Mouse (Mus musculus): ENCODE data around the gene Mapkapk3. TPM values are rescaled to one million over a fixed set of nuclear protein-coding genes. Genes with fewer than 3 reads are reported as not detected.
A peak's percentile ranks its signal among the peaks of the same experiment; 100 is the strongest.

Gene Mapkapk3
- total and polyA plus RNA-seq, 3 experiments = 42.3 to 49.9 TPM; not detected in 1

- peaks cover 13 to 28% of the 10 kb centered on the region in 2 experiments for H3K4me1 ChIP-seq (ENCODE audit: control insufficient read depth in 1 of 2, insufficient read depth in 2 of 2, low read length in 2 of 2)
- no peaks in the 10 kb centered on the region for H3K9me3 ChIP-seq (replicated peaks; ENCODE audit: insufficient read depth, low read length)
- H3K9ac ChIP-seq (ENCODE audit: control insufficient read depth, low read depth, low read length, poor library complexity, severe bottlenecking) = peak overlapping the region; percentile 60
- H3K4me3 ChIP-seq (ENCODE audit: control insufficient read depth in 1 of 2, insufficient read depth in 1 of 2, low read depth in 2 of 2, low read length in 2 of 2) = peak overlapping the region; percentile 52 to 70
- H3K36me3 ChIP-seq (ENCODE audit: control insufficient read depth in 1 of 2, insufficient read depth in 2 of 2, low read length in 2 of 2) = peaks cover 0 to 15% of the 10 kb centered on the region in 2 experiments; a peak in 3 of 4 replicates
- no peaks in the 10 kb centered on the region for H3K79me2 ChIP-seq (ENCODE audit: control insufficient read depth, insufficient read depth, low read length, poor library complexity)
- no peaks in the 10 kb centered on the region for H3K27me3 ChIP-seq (ENCODE audit: control insufficient read depth in 1 of 2, insufficient read depth in 2 of 2, low read length in 2 of 2)
- H3K27ac ChIP-seq (ENCODE audit: control insufficient read depth, low read depth, low read length) = peak overlapping the region; percentile 86
- DNase-seq (ENCODE audit: low read depth, low spot score) = peak; percentile 80
- no peak for TF ChIP-seq ETS1 (IDR thresholded peaks at IDR 0.05; ENCODE audit: low read depth, low read length)
- no peak for TF ChIP-seq E2F4 (IDR thresholded peaks at IDR 0.05; ENCODE audit: borderline replicate concordance, low read depth, low read length)
- TF ChIP-seq POLR2A (IDR thresholded peaks at IDR 0.05; ENCODE audit: control insufficient read depth in 1 of 2, insufficient read depth in 1 of 2, low read depth in 1 of 2, low read length in 2 of 2, poor library complexity in 1 of 2) = peak in 1 of 2 experiments; percentile 53; a peak in 2 of 4 replicates
- TF ChIP-seq NELFE (IDR thresholded peaks at IDR 0.05; ENCODE audit: low read depth, low read length) = 0 out of 2 replicates have a peak, but pooled peaks have one; percentile 30
- no peak for TF ChIP-seq TCF12 (IDR thresholded peaks at IDR 0.05; ENCODE audit: low read depth, low read length)
- no peak for TF ChIP-seq ELF1 (IDR thresholded peaks at IDR 0.05; ENCODE audit: low read depth, low read length)
- TF ChIP-seq UBTF (IDR thresholded peaks at IDR 0.05; ENCODE audit: borderline replicate concordance, insufficient read depth, low read depth, low read length) = 0 out of 2 replicates have a peak, but pooled peaks have one; percentile 58
- TF ChIP-seq MXI1 (IDR thresholded peaks at IDR 0.05; ENCODE audit: low read depth, low read length) = no peak
- no peak for TF ChIP-seq ZMIZ1 (IDR thresholded peaks at IDR 0.05; ENCODE audit: low read depth, low read length)
- TF ChIP-seq USF1 (IDR thresholded peaks at IDR 0.05; ENCODE audit: low read depth, low read length) = no peak
- no peak for TF ChIP-seq MYC (IDR thresholded peaks at IDR 0.05; ENCODE audit: low read depth, low read length)
- no peak for TF ChIP-seq JUND (IDR thresholded peaks at IDR 0.05; ENCODE audit: low read depth, low read length)
- TF ChIP-seq KAT2A (conservative IDR thresholded peaks at IDR 0.05; ENCODE audit: low read depth, low read length) = no peak
- 0 out of 2 replicates have a peak, but pooled peaks have one; percentile 18 for TF ChIP-seq MAZ (IDR thresholded peaks at IDR 0.05; ENCODE audit: low read depth, low read length)
- no peak for TF ChIP-seq MAX (IDR thresholded peaks at IDR 0.05; ENCODE audit: low read length)
- no peak for TF ChIP-seq MAFK (IDR thresholded peaks at IDR 0.05; ENCODE audit: borderline replicate concordance, low read depth, low read length)
- no peak for TF ChIP-seq EP300 (IDR thresholded peaks at IDR 0.05; ENCODE audit: low read depth in 1 of 2, low read length in 2 of 2)
- no peak for TF ChIP-seq GABPA (IDR thresholded peaks at IDR 0.05; ENCODE audit: low read depth, low read length)
- TF ChIP-seq CHD2 (IDR thresholded peaks at IDR 0.05; ENCODE audit: low read length) = no peak
- peak; percentile 85 for TF ChIP-seq TBP (IDR thresholded peaks at IDR 0.05; ENCODE audit: low read depth, low read length)
Measured at GRCm38 (mm10) chr9:107279378-107280321, 10.0 kb downstream of the Mapkapk3 start.
